Mouse (Mus musculus) heart, postnatal 10 days (tissue): ENCODE measurements around the gene Rgs12. TPM values are rescaled to one million over a fixed set of nuclear protein-coding genes. Genes with fewer than 3 reads are reported as not detected.

ENCODE experiments used
- DNase-seq, 2 experiments: peaks; one replicate each; pipeline ENCODE4 v3.0.0; 2021
- intact Hi-C: fragments of 180-260 bp; cut with DNase I; formaldehyde crosslinking; loops from one replicate; pipeline ENCODE4 v1.15.1; 2025
- total RNA-seq, 2 experiments: library from RNA; stranded (reverse); gene quantifications; 2 replicates each; pipeline ENCODE4 v1.2.3; 2021

Rgs12 gene
- total RNA-seq, 2 experiments from 2014 or later, result 32.5 to 36.5 TPM

DNA sequence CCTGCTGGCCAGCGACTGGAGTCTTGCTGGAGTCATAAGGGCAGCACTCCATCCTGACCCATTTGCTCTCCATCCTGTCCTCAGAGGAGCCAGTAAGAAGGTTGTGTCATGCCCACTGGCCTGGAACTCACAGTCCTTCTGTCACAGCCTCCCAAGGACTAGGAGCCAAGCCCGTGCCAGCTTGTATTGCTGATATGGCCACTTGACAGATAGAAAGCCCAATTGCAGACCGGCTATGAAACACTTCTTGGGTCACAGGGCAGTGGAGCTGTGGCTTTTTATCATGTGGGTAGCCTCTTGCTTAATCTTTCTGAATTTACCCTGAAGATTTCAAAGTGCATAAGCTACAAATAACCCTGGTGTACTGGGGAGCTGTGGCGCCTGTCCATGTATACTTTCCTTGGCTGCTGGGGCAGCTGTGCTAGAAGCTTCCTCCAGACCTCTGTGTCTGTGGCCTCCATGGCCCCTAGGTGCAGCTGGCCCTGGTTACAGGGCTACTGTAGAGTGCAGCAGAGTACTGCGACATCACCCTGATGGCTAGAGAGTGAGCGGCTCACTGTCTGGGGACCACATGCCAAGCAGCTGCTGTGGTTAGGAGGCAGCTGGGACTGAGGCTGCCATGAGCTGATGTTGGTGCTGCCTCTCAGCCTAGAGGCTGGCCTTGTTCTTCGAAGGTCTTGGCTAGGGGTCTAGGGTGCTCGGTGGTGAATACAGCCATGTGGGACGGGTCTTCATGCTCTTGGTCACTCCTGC lies 27.5 kb downstream of the Rgs12 start:
- peak; percentile 44 to 65 for DNase-seq
- intact Hi-C loops, result no loop called here

DNA sequence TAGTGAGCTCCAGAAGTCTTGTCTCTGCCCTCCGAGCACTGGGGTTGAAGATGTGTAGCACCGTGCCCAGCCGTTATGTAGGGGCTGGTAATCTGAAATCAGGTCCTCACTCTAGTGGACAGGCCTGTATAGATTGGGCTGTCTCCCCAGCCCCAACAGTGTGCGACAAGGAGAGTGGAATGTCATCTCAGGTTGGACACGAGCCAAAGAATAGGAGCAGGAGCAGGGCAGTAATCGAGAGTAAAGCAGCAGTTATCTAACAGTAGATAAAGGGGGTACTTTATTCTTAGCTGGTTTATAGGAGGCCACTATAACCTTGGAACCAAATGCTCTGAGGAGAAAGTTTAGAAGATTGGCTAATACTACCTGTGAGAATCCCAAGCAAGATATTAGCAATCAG lies 30.9 kb downstream of the Rgs12 start:
- DNase-seq, result peak in 1 of 2 experiments; percentile 44
- intact Hi-C loops, result no loop called here

DNA sequence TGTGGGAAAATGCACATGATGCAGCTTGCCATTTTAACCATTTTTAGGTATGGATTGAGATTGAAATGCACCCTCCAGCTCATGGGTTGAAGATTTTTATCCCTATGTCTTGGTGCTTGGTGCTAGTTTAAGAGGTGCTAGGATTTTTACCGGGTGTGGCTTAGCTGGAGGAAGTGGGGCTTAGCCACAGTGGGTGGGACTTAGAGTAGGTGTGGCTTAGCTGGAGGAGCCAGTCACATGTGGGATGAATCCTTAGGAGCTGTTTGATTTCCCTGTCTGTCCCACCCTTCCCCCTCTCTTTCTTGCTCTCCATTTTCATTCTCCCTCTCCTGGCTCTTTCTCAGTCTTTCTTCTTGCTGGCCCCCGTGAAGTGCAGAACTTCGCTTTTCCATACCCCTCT lies 32.5 kb downstream of the Rgs12 start:
- intact Hi-C loops, result no loop called here
- no peak for DNase-seq

DNA sequence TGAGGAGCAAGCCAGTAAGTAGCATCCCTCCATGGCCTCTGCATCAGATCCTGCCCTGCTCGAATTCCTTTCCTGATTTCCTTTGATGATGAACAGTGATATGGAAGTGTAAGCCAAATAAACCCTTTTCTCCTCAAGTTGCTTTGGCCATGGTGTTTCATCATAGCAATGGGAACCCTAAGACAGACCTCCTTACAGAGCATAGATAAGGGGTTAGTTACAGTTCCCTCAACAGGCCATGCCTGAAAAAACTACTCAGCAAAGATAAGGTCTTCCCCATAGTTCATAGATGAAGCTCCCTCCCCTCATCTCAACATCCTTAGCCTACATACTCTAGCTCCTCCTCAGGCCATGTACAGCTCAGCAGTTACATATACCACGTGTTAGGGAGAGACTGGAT lies 35.7 kb downstream of the Rgs12 start:
- intact Hi-C loops, result no loop called here
- no peak for DNase-seq

DNA sequence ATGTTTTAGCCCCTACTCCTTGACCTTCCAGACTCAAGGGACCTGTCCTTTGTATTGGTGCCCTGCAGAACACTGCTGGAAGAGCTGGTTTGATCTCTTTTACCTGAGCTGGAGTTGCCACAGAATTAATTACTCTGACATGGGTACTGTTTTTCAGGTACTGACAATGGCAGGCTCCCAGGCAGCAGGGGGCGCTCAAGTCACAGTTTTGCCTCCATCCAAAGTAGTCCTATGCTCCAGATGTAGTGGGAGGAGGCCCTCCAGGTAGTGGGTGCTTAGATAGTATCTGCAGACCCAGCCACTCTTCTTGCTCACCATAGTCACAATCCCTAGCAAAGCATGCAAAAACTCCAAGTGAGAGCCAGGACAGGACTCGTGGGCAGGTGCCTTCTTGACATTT lies 36.6 kb downstream of the Rgs12 start:
- intact Hi-C loops, result loop anchor here (1.0 kb wide), 3 partner anchors 39 to 70 kb away; no protein-coding TSS in a partner anchor
- DNase-seq, result peak; percentile 84 to 90

DNA sequence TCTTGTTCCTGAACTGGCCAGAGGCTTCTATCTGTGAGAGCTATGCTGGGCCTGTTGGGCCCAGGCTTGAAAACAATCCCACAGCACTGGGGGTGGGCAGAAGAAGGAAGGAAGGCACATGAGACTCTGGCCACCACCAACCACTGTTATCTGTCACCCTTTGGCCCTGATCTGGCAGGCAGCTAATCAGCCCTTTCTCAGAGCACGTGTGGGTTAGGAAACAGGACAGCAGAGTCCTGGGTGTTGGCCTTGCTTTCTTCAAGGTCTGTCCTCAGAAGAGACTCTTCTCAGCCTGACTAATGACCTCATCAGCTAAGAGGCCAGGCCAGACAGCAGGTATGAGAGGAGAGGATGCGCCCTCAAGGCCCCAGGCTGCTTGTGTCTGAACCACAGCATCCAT lies 38.2 kb downstream of the Rgs12 start:
- intact Hi-C loops, result no loop called here
- no peak for DNase-seq

DNA sequence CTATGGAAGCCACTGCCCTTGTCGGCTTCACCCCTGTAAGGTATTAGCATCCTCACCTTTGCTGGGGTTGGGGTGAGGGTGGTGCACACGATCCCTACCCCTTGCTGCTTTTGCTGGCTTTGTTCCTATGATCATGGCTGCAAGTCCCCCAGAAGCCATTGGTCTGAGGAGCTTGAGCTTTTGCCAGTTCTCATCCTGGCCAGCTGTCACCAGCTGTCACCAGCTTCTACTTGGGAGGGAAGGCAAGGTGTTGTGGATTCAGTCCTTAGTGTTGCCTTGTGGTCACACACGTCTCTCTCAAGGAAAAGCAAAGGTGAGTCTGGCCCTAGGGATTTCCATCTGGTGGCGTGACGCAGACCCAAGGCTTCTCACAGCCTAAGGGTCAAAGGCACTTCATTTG lies 39.4 kb downstream of the Rgs12 start:
- peak; percentile 68 to 71 for DNase-seq
- intact Hi-C loops, result no loop called here

DNA sequence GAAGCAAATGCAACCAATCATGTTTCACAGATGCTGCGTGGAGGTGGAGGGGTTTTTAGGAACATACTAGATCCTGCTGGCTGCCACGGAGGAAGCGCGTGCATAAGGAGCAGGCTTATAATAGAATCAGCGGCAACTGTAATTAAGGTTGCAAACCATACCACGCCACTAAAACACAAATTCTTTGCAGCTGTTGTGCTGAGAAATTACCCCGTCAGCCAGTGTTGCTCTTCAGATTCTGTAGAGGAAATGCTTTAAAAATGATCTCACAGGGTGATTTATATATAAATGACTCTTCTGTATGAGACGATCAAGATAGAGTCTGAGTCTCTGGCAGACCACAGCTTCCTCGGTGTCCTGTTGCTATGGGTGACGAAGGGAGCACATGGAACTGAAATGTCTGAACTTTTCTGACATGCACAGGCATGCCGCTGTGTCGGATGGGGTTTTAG lies 40.1 kb downstream of the Rgs12 start:
- DNase-seq, result peak in 1 of 2 experiments; percentile 46
- intact Hi-C loops, result no loop called here

DNA sequence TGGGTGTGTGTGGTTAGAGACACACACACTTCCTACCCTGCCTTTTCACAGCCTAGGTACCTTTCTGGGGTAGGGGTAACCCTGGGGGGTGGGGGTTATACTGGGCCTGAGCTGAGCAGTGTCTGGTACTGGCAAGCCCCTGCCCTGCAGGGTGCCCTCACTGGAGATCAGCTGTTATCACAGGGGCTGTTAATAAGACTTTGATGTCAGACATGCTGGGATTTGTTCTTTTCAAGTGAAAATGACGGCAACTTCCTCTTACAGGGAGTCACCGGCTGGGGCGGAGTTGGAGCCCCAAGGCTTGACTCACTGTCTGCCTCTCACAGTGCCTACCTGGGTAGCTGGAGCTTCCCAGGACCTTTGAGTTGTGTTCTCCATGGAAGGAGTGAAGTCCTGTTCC lies 49.5 kb downstream of the Rgs12 start:
- no peak for DNase-seq
- intact Hi-C loops, result no loop called here

DNA sequence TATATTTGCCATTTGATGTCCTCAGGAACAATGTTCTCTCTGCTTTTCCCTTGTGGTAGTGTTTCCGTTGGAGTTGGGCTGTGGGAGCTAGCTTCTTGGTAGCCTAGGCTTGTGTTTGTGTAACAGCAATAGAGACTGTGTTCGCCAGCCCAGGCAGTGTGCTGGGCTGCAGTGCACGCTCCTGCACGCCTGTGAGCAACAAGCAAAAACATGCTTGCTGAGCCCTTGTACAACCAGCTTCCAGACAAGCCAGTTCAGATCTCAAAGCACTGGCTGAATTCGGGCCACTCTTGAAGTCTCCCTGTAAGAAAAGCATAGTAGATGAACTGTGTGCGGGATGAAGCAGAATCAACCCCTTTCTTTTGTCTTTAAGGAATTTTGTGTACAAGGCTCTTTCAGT lies 50.0 kb downstream of the Rgs12 start:
- intact Hi-C loops, result no loop called here
- DNase-seq, result no peak

DNA sequence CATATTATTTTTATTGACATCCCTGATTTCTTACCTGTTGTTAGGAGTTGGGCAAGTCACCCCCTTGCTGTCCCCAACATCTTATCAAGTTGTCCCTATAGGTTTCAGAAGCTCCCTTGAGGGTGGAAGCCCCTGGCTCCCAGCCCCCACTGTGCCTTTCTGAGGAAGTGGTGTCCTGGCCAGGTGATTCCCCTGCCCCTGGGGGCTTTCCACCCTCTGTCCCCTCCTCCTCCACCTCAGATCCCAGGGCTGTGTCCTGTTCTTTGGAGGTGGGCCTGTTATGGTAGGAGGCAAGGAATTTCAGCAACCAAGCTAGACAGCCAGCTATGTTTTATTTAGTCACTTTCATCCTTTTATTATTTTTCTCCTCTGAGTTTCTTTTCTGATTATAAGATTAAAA lies 51.1 kb downstream of the Rgs12 start:
- intact Hi-C loops, result no loop called here
- DNase-seq, result no peak

DNA sequence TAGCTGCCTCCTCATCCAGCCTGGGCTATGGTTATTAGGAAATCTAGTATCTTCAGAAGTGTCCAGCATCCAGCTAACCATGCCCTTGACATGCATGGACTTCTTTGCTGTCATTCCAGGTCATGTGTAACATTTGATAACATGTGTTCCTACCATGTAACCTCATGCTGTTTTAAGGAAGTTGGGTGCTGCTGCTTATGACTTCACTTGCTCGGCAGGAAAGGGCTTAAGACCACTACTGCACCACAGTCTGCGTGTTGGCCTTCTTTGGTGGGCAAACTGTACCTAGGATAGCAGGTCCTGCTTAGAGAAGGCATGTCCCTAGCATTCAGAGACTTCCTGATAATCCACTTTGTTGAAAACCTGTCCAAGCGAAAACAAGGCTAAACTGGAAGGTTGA lies 51.9 kb downstream of the Rgs12 start:
- intact Hi-C loops, result no loop called here
- DNase-seq, result no peak

DNA sequence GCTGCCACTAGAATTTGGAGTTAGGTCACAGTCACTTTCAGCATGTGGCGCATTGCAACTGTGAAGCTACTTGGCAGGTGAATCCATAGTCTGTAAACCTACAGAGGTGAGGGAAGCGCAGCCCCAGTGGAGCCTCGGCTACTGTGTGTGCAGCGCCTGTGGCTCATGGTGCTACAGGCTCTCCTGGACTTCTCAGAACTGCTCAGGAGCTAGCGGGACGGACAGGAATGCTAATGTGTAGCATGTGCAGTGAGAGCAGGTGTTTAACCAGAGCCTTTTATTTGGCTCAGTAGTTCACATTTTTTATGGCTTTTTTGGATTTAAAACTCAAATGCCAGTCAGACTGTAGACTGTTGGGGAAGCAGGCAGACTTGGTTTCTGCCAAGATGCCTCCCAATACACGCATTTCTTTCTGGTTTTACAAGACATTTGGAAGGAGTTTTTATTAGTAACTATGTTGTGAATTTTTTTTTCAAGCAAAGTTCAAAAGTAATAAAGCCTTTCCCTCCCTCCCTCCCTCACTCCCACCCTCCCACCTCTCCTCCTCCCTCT lies 54.4 kb downstream of the Rgs12 start:
- intact Hi-C loops, result no loop called here
- no peak for DNase-seq

DNA sequence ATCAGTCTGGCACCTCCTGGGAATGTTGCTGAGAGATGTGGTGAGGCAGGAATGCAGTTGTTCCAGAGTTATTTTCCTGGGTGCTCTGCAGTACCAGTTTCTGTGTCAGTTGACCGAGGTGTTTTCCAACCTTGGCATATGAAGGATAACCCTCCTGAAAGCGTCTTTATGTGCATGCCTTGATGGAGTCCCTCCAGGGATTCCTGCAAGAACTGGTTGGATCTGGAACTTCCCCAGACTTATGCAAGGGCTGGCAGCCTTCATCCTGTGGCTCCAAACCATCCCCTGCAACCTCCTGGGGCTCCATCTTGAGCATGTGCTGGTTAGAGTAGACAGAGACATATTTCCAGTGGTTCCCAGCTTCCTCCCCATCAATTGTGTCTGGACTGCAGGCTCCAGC lies 55.5 kb downstream of the Rgs12 start:
- intact Hi-C loops, result no loop called here
- DNase-seq, result no peak

DNA sequence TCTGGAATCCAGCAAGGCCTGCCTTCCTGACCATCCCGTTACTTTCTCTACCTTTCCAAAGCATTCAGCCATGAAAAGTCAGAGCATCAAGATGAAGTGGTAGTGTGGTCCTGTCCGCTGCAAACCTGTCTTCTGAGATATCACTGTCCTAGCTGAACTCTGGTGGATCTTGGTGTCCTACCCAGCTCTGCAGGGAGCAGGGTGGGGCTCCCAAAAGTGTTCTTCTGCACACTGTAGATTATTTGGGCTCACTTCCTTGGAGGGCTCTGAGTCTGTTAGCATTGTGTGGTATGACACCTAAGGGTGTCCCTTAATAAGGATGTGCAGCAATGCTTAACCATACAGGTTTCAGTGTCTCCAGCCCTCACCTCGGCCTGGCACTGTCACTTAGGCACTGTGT lies 56.4 kb downstream of the Rgs12 start:
- intact Hi-C loops, result no loop called here

DNA sequence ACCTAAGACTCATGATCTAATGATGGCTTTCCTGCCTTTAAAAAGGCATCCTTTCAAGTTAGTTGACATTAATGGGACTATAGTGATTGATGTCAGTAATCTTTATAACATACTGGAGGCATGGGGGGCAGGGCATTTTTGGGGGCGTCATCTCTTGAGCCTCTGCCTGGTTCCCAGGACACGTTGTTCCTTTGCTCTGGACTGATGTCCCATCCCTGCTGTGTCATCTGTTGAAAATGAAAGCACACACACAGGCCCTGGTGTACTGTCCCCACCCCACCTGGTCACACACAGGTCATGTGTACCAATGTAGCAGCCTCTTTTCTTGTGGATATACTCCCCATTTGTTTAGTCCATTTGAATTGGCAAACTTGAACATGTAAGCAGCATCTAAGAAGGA lies 57.4 kb downstream of the Rgs12 start:
- intact Hi-C loops, result no loop called here
- no peak for DNase-seq

More for the DNA sequence above, 56.4 kb downstream of the Rgs12 start:
- no peak for DNase-seq

DNA sequence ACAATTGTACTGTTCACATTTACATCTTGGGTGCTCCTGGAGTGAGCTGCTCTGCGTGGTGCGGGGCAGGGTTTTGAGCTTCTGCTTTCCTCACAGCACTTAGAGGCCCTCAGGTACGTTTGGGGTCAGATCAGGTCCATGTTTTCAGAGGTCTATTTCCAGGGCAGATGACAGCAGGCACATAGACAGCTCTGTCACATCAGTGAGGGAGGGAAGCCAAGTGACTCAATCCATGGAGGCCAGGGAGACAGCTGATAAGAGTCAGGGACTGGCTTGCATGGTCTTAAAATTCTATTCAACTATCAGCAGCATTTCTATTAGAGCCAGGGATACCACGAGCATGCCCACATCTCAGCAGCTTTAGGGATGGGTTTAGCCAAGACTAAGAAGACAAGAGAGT lies 59.9 kb downstream of the Rgs12 start:
- intact Hi-C loops, result no loop called here
- peak; percentile 58 to 75 for DNase-seq

DNA sequence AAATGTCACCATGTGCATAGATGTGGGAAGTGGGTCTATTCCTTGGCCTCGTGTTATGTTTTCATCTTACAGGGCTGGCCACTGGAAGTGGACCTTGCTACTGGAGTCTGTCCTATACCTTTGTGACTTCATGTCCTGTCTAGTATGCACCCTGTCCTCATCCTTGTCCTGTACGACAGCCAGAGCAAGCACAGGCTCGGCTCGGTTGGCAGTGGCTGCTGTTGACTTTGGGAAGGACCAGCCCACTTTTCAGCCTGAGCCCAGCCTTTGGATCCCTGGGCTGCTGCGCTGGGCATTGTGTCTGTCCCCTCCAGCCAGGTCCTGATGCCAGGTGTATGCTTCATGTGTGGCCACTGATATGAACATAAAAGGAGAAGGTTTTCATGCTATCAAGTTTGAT lies 61.4 kb downstream of the Rgs12 start:
- intact Hi-C loops, result no loop called here
- DNase-seq, result peak; percentile 39 to 66

DNA sequence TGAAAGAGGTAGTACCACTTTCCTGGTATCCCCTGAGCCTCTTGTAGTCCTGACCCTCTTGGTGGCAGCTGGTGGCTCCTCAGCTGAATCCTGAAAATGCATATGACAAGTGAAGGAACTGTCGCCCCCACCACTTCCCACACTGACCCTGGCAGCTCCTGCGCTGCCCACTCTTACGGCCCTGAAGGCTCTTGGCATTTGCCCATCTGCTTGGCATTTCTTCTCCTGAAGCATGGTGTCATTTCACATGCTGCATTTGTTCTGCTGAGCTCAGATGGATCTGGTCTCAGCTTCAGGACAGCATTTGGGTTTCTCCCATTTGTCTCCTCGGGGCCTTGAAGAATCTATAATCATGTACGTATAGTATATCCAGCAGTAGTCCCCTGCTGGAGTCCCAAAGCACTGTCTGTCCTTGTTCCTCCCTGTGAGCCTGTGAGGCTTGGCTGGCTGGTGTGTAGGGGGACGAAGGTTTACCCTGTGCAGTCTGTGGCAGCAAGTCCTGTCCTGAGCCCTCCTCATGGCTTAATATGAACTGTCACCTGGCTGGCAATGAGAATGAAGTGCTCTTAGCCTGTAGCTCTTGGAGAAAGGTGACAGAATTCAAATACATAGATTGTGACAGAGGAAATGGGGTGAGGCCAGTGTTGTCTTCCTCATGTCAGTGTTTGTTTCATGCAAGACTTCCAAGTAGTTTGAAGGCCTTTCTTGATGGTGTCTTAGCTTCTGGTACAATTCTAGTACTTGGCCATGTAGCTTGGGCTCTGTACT lies 62.1 kb downstream of the Rgs12 start:
- DNase-seq, result no peak
- intact Hi-C loops, result no loop called here

DNA sequence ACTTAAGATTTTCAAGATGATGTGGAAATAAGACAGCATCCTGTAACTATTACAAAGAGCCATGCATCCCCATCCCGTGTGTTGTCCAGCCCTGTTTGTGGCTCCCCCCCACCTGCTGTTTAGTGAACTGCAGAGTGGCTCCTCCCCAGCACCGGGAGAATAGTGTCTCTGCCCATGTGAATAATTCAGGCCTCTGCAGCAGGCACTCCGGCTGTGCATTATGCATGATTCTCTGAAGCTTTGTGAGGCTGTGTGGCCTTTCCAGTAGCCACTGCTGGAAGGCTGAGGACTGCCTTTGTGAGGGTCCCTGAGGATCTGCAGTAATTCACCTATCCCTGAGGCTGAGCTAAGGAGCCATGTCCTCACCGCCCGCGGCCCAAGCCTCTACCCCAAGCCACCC lies 64.8 kb downstream of the Rgs12 start:
- DNase-seq, result no peak
- intact Hi-C loops, result no loop called here

DNA sequence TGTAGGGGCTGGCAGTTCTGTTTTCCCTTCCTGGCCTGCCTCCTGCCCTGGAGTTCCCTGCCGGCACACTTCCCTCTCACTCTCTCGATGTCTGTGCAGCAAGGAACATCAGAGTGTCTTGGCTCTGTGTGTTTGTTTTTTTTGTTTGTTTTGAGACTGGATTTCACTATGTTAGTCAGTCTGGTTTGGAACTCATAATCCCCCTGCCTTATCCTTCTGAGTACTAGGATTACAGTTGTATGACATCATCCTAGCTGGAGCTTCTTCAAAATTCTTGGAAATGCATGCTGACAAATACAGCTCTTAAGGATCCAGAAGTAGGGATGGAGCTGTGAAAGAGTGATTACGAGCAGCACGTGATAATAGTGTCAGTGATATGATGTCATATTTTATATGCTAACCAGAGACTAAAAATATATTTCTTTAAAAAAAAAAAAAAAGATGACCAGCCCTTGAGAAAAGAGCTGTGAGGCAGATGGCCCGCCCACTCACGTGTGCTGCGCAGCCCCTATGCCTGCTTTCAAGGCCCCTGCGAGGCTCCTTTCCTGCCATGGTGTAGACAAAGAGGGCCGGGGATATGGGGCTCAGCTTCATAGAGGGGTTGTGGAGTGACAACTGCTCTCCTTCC lies 70.5 kb downstream of the Rgs12 start:
- no peak for DNase-seq
- intact Hi-C loops, result no loop called here
